Mouse (Mus musculus): ENCODE data around the gene Ccdc85c.

DNA sequence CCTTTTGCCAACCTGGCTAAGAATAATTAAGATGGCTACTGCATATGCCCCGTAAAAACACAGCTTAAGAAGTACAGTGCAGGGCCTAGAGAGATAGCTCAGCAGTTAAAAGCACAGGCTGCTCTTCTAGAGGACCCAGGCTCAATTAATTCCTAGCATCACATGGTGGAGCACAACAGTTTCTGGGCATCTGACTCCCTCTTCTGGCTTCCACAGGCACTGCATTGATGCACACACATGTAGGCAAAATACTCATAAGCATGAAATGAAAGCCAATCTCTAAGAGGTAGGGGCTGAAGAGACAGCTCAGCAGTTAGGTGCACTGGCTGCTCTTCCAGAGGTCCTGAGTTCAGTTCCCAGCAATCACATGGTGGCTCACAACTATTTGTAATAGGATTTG, 113.2 kb downstream of the Ccdc85c start:
- TF ChIP-seq CTCF (IDR thresholded peaks at IDR 0.05; ENCODE audit: extremely low read depth, insufficient read depth, low read length), result peak; percentile 50
- TF ChIP-seq POLR2A (IDR thresholded peaks at IDR 0.05; ENCODE audit: extremely low read depth, insufficient read depth, low read length), result no peak
